Mouse (Mus musculus): ENCODE data around the gene Arrdc1. TPM values are rescaled to one million over a fixed set of nuclear protein-coding genes. Genes with fewer than 3 reads are reported as not detected.
"Not testable (repeated sequence)": the region's sequence is repeated elsewhere in the genome, so short reads cannot be mapped to it uniquely, and the experiment has no call there.

Arrdc1 gene
- polyA plus RNA-seq (2012; rRNA removed) = 120 and 157 TPM in 2 replicates

- DNase-seq (ENCODE audit: low read depth) = peak; percentile 81
Observed at GRCm38 (mm10) chr2:24935057-24935796, at the start of gene Arrdc1. Gene Arrdc1 (minus strand): TSS chr2:24935252.

GRCm38 (mm10) chr2:24976960-24977359 is 41.9 kb upstream of the Arrdc1 start:
- peak; percentile 75 for DNase-seq (ENCODE audit: low read depth)

- no peak for DNase-seq (ENCODE audit: low read depth)
Observed at GRCm38 (mm10) chr2:24975704-24976297, 40.7 kb upstream of the Arrdc1 start, which contains the start of gene Pnpla7. Gene Pnpla7 (plus strand): TSS chr2:24976033.

- peak; percentile 64 for DNase-seq (ENCODE audit: low read depth)
Observed at GRCm38 (mm10) chr2:24974906-24975703, 40.1 kb upstream of the Arrdc1 start, which contains the start of gene Mrpl41. Gene Mrpl41 (minus strand): TSS chr2:24975098.

GRCm38 (mm10) chr2:24974452-24974851 is 39.4 kb upstream of the Arrdc1 start:
- DNase-seq (ENCODE audit: low read depth) = not testable (repeated sequence)

GRCm38 (mm10) chr2:24970386-24970785 is 35.3 kb upstream of the Arrdc1 start:
- DNase-seq (ENCODE audit: low read depth) = no peak

GRCm38 (mm10) chr2:24962304-24963000 is 27.4 kb upstream of the Arrdc1 start, which contains the start of gene Dph7:
Gene Dph7 (plus strand): TSS chr2:24962400.
- no peak for DNase-seq (ENCODE audit: low read depth)

- DNase-seq (ENCODE audit: low read depth) = no peak
Observed at GRCm38 (mm10) chr2:24960910-24961309, 25.9 kb upstream of the Arrdc1 start.

GRCm38 (mm10) chr2:24952537-24953055 is 17.5 kb upstream of the Arrdc1 start:
- DNase-seq (ENCODE audit: low read depth) = no peak

GRCm38 (mm10) chr2:24950189-24950535 is 15.1 kb upstream of the Arrdc1 start:
- no peak for DNase-seq (ENCODE audit: low read depth)

GRCm38 (mm10) chr2:24949421-24950188 is 14.6 kb upstream of the Arrdc1 start, which contains the start of gene Zmynd19:
Gene Zmynd19 (plus strand): TSS chr2:24949792.
- DNase-seq (ENCODE audit: low read depth) = no peak

- not testable (repeated sequence) for DNase-seq (ENCODE audit: low read depth)
Observed at GRCm38 (mm10) chr2:24944304-24944703, 9.3 kb upstream of the Arrdc1 start.

GRCm38 (mm10) chr2:24942092-24942491 is 7.0 kb upstream of the Arrdc1 start:
- no peak for DNase-seq (ENCODE audit: low read depth)

- no peak for DNase-seq (ENCODE audit: low read depth)
Observed at GRCm38 (mm10) chr2:24934441-24934963, 550 bp downstream of the Arrdc1 start.

- no peak for DNase-seq (ENCODE audit: low read depth)
Observed at GRCm38 (mm10) chr2:24929593-24929992, 5.5 kb downstream of the Arrdc1 start.

- DNase-seq (ENCODE audit: low read depth) = no peak
Observed at GRCm38 (mm10) chr2:24929119-24929518, 5.9 kb downstream of the Arrdc1 start.

- DNase-seq (ENCODE audit: low read depth) = peak; percentile 85
Observed at GRCm38 (mm10) chr2:24927810-24928479, 7.1 kb downstream of the Arrdc1 start.

- DNase-seq (ENCODE audit: low read depth) = no peak
Observed at GRCm38 (mm10) chr2:24926965-24927358, 8.1 kb downstream of the Arrdc1 start.

- no peak for DNase-seq (ENCODE audit: low read depth)
Observed at GRCm38 (mm10) chr2:24926345-24926964, 8.6 kb downstream of the Arrdc1 start.

Data from gonadal fat pad, adult 2 months (tissue).